Mouse (Mus musculus) heart, postnatal 4 days (tissue): ENCODE results near the gene Tm9sf2. TPM values are rescaled to one million over a fixed set of nuclear protein-coding genes. Genes with fewer than 3 reads are reported as not detected.
"Not testable (repeated sequence)": the region's sequence is repeated elsewhere in the genome, so short reads cannot be mapped to it uniquely, and the experiment has no call there.

Experiments
- DNase-seq: peaks from one replicate; pipeline ENCODE4 v3.0.0; 2021
- total RNA-seq, 2 experiments: library from RNA; stranded (reverse); gene quantifications; 2 replicates each; pipeline ENCODE4 v1.2.3; 2021

The Tm9sf2 gene
- 10 to 100 TPM; 98.4 to 99.8 TPM for total RNA-seq

- peak; percentile 94 for DNase-seq
Measured at GRCm38 (mm10) chr14:122106822-122107468, at the start of gene Tm9sf2. TSS of gene Tm9sf2 (plus strand) at chr14:122107038.

- no peak for DNase-seq
Measured at GRCm38 (mm10) chr14:122057941-122058346, 48.9 kb upstream of the Tm9sf2 start.

- peak; percentile 90 for DNase-seq
Measured at GRCm38 (mm10) chr14:122060642-122061041, 46.2 kb upstream of the Tm9sf2 start.

DNA sequence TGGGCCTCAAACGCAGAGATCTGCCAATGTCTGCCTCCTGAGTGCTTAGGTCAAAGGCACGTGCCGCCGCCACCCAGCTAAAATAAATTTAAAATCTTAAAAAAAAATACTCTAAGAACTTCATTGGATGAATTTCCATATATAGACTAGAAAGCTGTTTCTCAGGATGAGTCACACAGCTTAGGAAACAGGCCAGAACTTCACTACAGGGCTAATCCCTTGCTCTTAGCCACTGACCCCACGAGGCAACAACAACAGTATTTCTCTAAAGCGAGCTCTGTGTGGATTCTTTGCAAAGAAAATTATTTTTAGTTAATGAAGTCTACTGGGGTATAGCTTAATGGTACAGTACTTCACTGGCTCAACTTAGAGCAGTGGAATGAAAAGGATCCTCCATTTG lies 45.5 kb upstream of the Tm9sf2 start:
- DNase-seq = no peak

GRCm38 (mm10) chr14:122062411-122063090 lies 44.3 kb upstream of the Tm9sf2 start:
- no peak for DNase-seq

GRCm38 (mm10) chr14:122063599-122063998 lies 43.2 kb upstream of the Tm9sf2 start:
- no peak for DNase-seq

- peak; percentile 86 for DNase-seq
Measured at GRCm38 (mm10) chr14:122064519-122064918, 42.3 kb upstream of the Tm9sf2 start.

DNA sequence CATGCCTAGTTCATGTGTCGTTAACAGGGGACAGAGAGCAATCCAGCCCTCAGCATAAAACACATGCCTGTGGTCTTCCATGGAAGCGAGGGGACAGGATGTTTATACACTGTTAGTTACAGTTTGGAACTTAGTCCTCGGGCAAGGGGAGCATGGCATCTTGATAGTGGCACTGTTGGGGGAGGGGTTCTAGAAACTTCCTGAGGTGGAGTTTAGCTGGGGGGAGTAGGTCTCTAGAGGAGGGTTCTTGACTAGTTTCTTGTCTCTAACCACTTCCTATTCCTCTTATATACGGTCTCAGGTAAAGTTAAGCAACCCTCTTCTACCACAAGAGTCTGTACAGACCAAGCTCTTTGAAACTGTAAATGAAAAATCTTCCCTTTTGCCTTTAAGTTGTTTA lies 40.6 kb upstream of the Tm9sf2 start:
- DNase-seq = no peak

DNA sequence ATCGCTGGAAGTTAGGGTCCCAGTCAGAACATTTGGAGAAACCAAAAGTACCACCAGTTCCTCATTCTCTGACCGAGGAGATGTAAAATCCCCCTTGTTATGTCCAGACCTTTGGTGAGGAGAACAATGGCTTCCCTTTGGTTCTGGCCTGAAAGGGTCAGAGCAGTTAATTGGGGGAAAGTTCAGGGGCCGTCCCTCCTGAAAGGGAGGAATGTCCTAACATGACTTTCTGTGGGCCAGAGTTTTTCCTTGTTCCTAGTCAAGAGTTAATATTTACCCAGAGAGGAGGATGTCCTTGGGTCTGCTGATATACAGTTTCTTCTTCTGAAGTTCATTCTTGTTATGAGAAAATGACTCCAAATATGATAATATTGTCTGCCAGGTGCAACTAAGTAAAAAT lies 38.8 kb upstream of the Tm9sf2 start:
- DNase-seq = not testable (repeated sequence)

DNA sequence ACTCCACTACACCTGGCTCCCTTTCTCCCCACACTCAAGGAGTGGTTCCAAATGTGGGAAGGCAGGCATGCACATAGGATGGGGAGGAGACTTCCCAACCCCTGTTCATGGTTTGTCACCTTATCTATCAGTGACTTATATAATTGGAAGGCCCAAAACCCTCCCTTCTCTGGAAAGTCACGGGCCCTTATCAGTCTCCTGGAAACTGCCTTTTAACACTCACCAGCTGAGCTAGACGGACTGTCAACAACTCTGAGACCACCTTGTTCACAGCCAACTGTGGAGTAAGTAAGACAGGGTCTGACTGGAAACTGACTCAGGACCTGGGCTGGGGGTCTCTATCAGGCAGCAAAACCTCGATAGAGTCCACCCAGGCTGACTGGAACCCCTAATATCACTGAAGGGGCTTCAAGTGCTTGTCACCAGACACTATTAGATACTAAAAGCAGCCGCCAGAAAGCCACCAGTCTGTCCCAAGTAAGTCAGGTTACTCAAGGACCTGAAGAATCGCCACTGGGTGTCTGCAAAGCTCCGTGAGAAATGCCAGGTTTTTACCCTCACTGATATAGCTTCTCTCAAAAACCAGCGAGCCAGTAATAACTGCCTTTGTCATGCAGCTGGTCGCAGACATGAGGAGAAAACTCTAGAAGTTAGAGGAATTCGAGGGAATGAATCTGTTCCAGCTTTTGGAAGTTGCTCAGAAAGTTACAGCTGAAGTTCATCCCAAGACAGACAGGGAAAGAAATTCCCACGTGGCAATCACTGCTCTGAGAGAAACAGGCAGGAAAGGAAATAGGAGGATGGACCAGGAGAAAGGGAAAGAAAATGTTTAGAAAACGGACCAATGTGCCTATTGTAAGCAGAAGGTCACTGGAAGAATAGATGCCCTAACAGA lies 37.8 kb upstream of the Tm9sf2 start:
- DNase-seq = peak; percentile 47

- no peak for DNase-seq
Measured at GRCm38 (mm10) chr14:122069948-122070347, 36.9 kb upstream of the Tm9sf2 start.

DNA sequence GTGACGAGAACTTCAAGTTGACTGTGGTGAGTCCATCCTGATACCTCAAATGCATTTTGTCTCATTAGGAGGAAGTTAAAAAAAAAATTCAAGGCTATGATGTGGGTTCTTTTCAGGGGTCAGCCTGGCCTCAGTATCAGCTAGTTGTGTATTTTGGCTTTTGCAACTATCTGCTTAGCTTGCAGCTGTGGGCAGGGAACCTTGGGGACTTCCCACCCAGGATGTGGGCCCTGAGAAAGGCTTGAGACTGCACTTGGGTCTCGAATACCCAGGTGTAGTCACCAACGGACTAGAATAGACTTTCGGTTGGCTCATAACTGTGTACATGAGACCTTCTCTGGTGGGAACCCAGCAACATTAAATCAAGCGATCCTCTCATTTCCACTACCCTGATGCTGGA lies 33.4 kb upstream of the Tm9sf2 start:
- DNase-seq = no peak

DNA sequence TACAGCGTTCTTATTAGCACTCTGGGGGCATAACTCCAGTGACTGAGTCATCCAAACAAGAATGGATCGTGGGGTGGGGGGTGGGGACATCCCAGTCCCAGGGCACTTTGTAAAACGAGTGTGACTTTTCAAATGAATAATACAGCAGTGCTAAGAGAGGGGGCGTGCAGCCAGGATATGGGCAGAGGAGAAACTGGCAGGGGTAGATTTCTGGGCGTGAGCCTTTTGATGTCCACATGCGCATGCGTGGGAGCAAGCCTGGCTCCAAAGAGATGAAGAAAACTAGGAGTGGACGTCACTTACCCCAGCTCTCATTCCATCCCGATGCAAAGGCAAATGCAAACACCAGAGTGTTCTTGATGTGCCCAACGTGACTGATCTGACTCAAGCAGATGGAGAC lies 32.5 kb upstream of the Tm9sf2 start:
- DNase-seq = peak; percentile 32

DNA sequence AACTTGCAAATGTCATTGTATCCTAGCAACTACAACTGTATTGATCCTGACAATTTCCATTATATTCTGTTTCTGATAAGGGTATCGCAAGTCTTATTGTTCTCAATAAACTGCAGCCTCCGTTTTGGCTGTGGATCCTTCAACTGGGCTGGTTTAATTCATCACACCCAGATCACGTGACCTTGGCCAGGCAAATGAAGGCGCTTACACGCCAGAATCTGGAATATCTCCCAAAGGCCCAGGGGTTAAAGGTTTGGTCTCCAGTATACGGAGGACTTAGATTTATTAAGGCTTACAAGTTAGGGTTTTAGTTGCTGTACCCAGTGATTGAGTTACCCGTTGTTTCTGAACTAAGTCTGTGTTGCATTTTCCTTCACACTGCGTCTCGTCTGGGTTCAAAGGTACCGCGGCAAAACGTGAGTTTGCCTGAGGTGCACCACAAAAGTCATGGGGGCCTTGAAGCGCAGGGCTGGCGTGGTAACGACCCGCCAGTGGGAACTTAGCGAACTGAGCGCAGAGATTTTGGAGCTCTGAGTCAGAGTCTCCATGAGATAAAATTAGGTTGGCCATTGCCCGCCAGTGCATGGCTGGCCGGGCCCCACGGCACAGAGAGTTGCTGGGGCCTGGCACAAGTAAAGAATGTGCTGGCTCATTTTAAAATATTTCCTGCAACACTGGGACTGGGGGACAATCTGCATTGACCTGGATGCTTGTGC lies 31.2 kb upstream of the Tm9sf2 start:
- DNase-seq = peak; percentile 59

- DNase-seq = no peak
Measured at GRCm38 (mm10) chr14:122077017-122077416, 29.8 kb upstream of the Tm9sf2 start.

GRCm38 (mm10) chr14:122079428-122079827 lies 27.4 kb upstream of the Tm9sf2 start:
- peak; percentile 72 for DNase-seq

GRCm38 (mm10) chr14:122079921-122080320 lies 26.9 kb upstream of the Tm9sf2 start:
- no peak for DNase-seq

DNA sequence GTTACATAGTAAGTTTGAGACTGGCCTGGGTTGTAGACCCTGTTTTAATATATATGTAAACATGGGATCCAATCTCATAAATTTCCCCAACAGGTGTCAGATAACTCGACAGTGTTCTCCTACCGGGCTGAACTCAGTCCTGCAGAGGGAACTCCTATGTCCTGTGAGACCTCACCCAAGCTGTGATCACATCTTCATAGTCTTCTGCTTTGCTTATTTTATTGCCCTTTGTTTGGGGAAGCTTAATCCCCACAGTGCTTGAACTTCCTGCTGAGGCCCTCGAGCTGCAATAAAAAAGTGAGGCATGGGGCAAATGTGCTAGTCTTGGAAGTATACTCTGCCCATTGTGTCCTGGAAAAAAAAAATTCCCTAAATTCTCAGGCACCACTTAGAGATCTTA lies 25.5 kb upstream of the Tm9sf2 start:
- no peak for DNase-seq

DNA sequence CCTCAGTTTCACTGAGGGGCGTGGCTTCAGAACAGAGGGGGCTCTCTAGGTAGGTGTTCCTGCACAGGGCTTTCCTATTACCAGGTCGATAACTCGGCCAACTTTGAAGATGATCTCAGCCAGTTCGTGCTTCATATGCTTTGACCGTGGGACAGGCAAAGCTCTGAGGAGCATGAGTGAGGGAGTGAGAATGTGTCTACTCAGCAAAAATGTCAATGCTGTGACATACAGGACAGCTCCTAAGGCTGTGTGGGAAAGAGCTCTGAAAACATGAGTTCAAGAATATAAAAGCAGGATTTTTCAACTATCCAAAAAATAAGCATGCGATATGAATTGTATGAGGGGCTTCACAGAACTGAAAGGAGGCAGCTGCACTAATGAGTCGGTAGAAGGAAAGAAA lies 23.3 kb upstream of the Tm9sf2 start:
- DNase-seq = no peak

- no peak for DNase-seq
Measured at GRCm38 (mm10) chr14:122087956-122088355, 18.9 kb upstream of the Tm9sf2 start.

DNA sequence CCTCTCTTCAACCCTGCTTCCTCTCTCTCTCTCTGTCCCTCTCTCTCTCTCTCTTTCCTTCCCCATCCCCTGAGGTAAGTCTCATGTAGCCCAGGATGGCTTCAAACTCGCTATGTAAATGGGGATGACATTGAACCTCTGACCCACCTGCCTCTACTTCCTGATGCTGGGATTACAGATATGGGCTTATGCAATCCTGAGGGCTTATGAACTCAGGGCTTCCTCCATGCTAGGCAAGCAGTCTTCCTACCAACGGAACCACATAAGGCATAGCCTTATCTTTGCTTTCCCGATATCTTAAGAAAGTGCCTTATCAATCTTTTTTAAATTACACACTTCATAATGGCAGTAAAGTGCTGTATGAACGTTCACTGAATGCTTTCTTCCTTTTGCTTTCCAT lies 14.5 kb upstream of the Tm9sf2 start:
- no peak for DNase-seq

DNA sequence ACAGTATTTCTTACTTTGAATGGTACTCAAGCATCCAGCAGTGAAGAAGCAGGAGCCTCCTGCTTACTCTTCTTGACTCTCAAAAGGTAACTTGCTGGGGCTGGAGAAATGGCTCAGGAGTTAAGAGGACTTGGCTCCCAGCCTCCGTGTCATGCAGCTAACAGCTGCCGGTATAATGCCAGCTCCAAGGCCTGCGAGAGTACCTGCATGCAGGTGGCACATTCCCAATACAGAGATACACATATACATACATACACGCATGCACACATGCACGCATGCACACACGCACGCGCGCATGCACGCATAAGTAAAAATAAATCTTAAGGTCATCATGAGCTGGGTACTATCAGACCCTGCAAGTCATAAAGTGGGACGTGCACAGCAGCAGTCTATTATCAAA lies 10.5 kb upstream of the Tm9sf2 start:
- no peak for DNase-seq

DNA sequence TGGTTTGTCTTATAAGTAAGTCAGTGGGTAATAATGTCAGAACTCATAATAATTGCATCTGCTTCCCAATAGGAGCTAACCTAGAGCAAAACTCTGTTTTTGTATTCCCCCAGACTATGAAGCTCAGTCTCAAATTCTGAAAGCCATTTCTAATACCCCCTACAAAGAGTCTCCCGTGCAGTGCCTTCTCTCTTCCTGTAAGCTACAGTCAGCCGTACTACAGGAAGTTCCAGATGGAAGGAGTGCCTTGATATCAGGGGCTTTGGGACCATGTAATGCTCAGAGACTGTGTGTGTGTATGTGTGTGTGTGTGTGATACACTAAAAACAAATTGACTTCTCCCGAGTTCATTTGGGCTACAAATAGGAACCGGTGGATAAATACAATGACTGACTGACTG lies 7.3 kb upstream of the Tm9sf2 start:
- no peak for DNase-seq
